Mouse (Mus musculus): Measurements from ENCODE around the gene Cluh.

- TF ChIP-seq CTCF (IDR thresholded peaks at IDR 0.05; ENCODE audit: borderline replicate concordance, insufficient read depth, low read depth, low read length) (no peak), POLR2A (IDR thresholded peaks at IDR 0.05; ENCODE audit: borderline replicate concordance, insufficient read depth, low read length) (no peak)
Measured at GRCm38 (mm10) chr11:74668971-74669370, 19.7 kb downstream of the Cluh start.
